Mouse (Mus musculus) megakaryocyte-erythroid progenitor cell, adult 5 weeks (primary cell): Measurements from ENCODE around the gene Pola2. TPM values are rescaled to one million over a fixed set of nuclear protein-coding genes. Genes with fewer than 3 reads are reported as not detected.

ENCODE experiments used
- polyA plus RNA-seq: library from polyadenylated mRNA; stranded (reverse); fragments of >175 nt; gene quantifications from 2 replicates; pipeline ENCODE4 v1.2.3, GENCODE M21; 2012

The Pola2 gene
- 41.2 and 48.3 TPM in 2 replicates for polyA plus RNA-seq

GRCm38 (mm10) chr19:5963883-5964562, at the start of gene Pola2:
Gene Pola2, minus strand, starts transcription at chr19:5964202.

GRCm38 (mm10) chr19:5986043-5986442, 22.0 kb upstream of the Pola2 start, which contains the start of gene Slc22a20:
Gene Slc22a20, minus strand, starts transcription at chr19:5986143.

GRCm38 (mm10) chr19:5924713-5925093, 39.3 kb downstream of the Pola2 start, which contains the start of gene Cdc42ep2:
Gene Cdc42ep2, minus strand, starts transcription at chr19:5924816.

GRCm38 (mm10) chr19:5913007-5913719, 50.8 kb downstream of the Pola2 start, which contains the start of gene Dpf2:
Gene Dpf2, minus strand, starts transcription at chr19:5913010.

GRCm38 (mm10) chr19:5894002-5894678, 69.9 kb downstream of the Pola2 start, which contains the start of gene Tigd3:
Gene Tigd3, minus strand, starts transcription at chr19:5894149.

Other genes starting within 250 kb of the Pola2 start
- gene Ehbp1l1, start 237.9 kb downstream of the Pola2 start, polyA plus RNA-seq: 87.7 and 93.6 TPM in 2 replicates
- gene Fam89b, start 234.5 kb downstream of the Pola2 start, polyA plus RNA-seq: 138 and 143 TPM in 2 replicates
- gene Ltbp3, start 223.3 kb downstream of the Pola2 start, polyA plus RNA-seq: 47.2 and 67.1 TPM in 2 replicates
- gene Scyl1, start 192.8 kb downstream of the Pola2 start, polyA plus RNA-seq: 78.1 and 93.1 TPM in 2 replicates
- gene Frmd8, start 88.9 kb downstream of the Pola2 start, polyA plus RNA-seq: 27.8 and 28.3 TPM in 2 replicates
- gene Slc25a45, start 86.4 kb downstream of the Pola2 start, polyA plus RNA-seq: 8.4 and 9.5 TPM in 2 replicates
- 0.84 and 1.3 TPM in 2 replicates for gene Tigd3, start 70.1 kb downstream of the Pola2 start, polyA plus RNA-seq
- 48.2 and 61.9 TPM in 2 replicates for gene Dpf2, start 51.2 kb downstream of the Pola2 start, polyA plus RNA-seq
- gene Cdc42ep2, start 39.4 kb downstream of the Pola2 start, polyA plus RNA-seq: 0.10 and 0.20 TPM in 2 replicates
- gene Slc22a20, start 21.9 kb upstream of the Pola2 start, polyA plus RNA-seq: not detected in 2 replicates
- 105 and 106 TPM in 2 replicates for gene Capn1, start 51.7 kb upstream of the Pola2 start, polyA plus RNA-seq
- gene Syvn1, start 82.4 kb upstream of the Pola2 start, polyA plus RNA-seq: 167 and 179 TPM in 2 replicates
- 22.3 and 22.4 TPM in 2 replicates for gene Mrpl49, start 93.6 kb upstream of the Pola2 start, polyA plus RNA-seq
- gene Fau, start 93.6 kb upstream of the Pola2 start, polyA plus RNA-seq: 4,552 and 5,111 TPM in 2 replicates
- gene Znhit2, start 97.0 kb upstream of the Pola2 start, polyA plus RNA-seq: 62.2 and 69.2 TPM in 2 replicates
- gene Tm7sf2, start 104.2 kb upstream of the Pola2 start, polyA plus RNA-seq: 10.4 and 10.7 TPM in 2 replicates
- 42.3 and 58.6 TPM in 2 replicates for gene Vps51, start 113.0 kb upstream of the Pola2 start, polyA plus RNA-seq
- gene Tmem262, start 115.8 kb upstream of the Pola2 start, polyA plus RNA-seq: not detected in 2 replicates
- 0.47 and 1.4 TPM in 2 replicates for gene Gm28374, start 118.1 kb upstream of the Pola2 start, polyA plus RNA-seq
- gene Zfpl1, start 120.8 kb upstream of the Pola2 start, polyA plus RNA-seq: 69.2 and 77.1 TPM in 2 replicates
- gene Cdca5, start 120.8 kb upstream of the Pola2 start, polyA plus RNA-seq: 10.9 and 13.6 TPM in 2 replicates
- gene AC131692.1, start 130.2 kb upstream of the Pola2 start, polyA plus RNA-seq: 2.3 and 3.3 TPM in 2 replicates
- 0.07 and 0.37 TPM in 2 replicates for gene Naaladl1, start 141.6 kb upstream of the Pola2 start, polyA plus RNA-seq
- gene Sac3d1, start 154.4 kb upstream of the Pola2 start, polyA plus RNA-seq: 57.7 and 61.3 TPM in 2 replicates
- gene Snx15, start 164.1 kb upstream of the Pola2 start, polyA plus RNA-seq: 117 and 133 TPM in 2 replicates
- 0.92 and 1.5 TPM in 2 replicates for gene Batf2, start 176.8 kb upstream of the Pola2 start, polyA plus RNA-seq
- 54.7 and 67.6 TPM in 2 replicates for gene Arl2, start 177.3 kb upstream of the Pola2 start, polyA plus RNA-seq
- gene Majin, start 220.2 kb upstream of the Pola2 start, polyA plus RNA-seq: not detected in 2 replicates